Mouse (Mus musculus): Measurements from ENCODE around the gene Ovol3. TPM values are rescaled to one million over a fixed set of nuclear protein-coding genes. Genes with fewer than 3 reads are reported as not detected.

The Ovol3 gene
- polyA plus RNA-seq, 1 experiment from 2014 or later, result not detected

- Histone ChIP-seq H3K9ac (ENCODE audit: low read length) (no peak overlapping the region), H3K4me3 (ENCODE audit: low read length) (no peak overlapping the region), H3K36me3 (ENCODE audit: control insufficient read depth, insufficient read depth, low read length) (no peaks in the 10 kb centered on the region), H3K4me1 (replicated peaks; ENCODE audit: control insufficient read depth, insufficient read depth, low read length) (peaks cover 9% of the 10 kb centered on the region; the same call in 1 of the 2 replicates), H3K27me3 (ENCODE audit: control insufficient read depth, insufficient read depth, low read depth, low read length) (no peaks in the 10 kb centered on the region), H3K27ac (ENCODE audit: low read length) (no peak overlapping the region), H3K4me2 (ENCODE audit: low read depth, low read length) (no peak overlapping the region), H3K9me3 (ENCODE audit: control insufficient read depth, low read length) (no peaks in the 10 kb centered on the region)
- ATAC-seq (ENCODE audit: low read depth), result no peak
- 78% methylated on average over 5 of the region's 5 CpGs for WGBS
Measured at GRCm38 (mm10) chr7:30200200-30200599, 35.3 kb downstream of the Ovol3 start.

GRCm38 (mm10) chr7:30199498-30200139 is 35.9 kb downstream of the Ovol3 start:
- Histone ChIP-seq H3K36me3 (ENCODE audit: control insufficient read depth, insufficient read depth, low read length) (no peaks in the 10 kb centered on the region), H3K27me3 (ENCODE audit: control insufficient read depth, insufficient read depth, low read depth, low read length) (no peaks in the 10 kb centered on the region), H3K9ac (ENCODE audit: low read length) (no peak overlapping the region), H3K9me3 (ENCODE audit: control insufficient read depth, low read length) (no peaks in the 10 kb centered on the region), H3K27ac (ENCODE audit: low read length) (no peak overlapping the region), H3K4me1 (replicated peaks; ENCODE audit: control insufficient read depth, insufficient read depth, low read length) (peaks cover 11% of the 10 kb centered on the region; the same call in 1 of the 2 replicates), H3K4me3 (ENCODE audit: low read length) (no peak overlapping the region), H3K4me2 (ENCODE audit: low read depth, low read length) (no peak overlapping the region)
- ATAC-seq (ENCODE audit: low read depth), result no peak
- WGBS, result 67% methylated on average over 18 of the region's 18 CpGs

GRCm38 (mm10) chr7:30198481-30198971 is 37.0 kb downstream of the Ovol3 start, which contains the start of gene Capns1:
TSS of gene Capns1 (minus strand) at chr7:30198811.
- peak; percentile 18; the same call in 1 of the 2 replicates for ATAC-seq (ENCODE audit: low read depth)
- WGBS, result 6% methylated on average over 8 of the region's 8 CpGs
- Histone ChIP-seq H3K9me3 (ENCODE audit: control insufficient read depth, low read length) (no peaks in the 10 kb centered on the region), H3K27me3 (ENCODE audit: control insufficient read depth, insufficient read depth, low read depth, low read length) (no peaks in the 10 kb centered on the region), H3K36me3 (ENCODE audit: control insufficient read depth, insufficient read depth, low read length) (no peaks in the 10 kb centered on the region), H3K4me2 (ENCODE audit: low read depth, low read length) (peak within 1 kb of the TSS; percentile 15), H3K4me1 (replicated peaks; ENCODE audit: control insufficient read depth, insufficient read depth, low read length) (peaks cover 12% of the 10 kb centered on the region), H3K9ac (ENCODE audit: low read length) (no peak within 1 kb of the TSS), H3K27ac (ENCODE audit: low read length) (no peak within 1 kb of the TSS; the same call in 1 of the 2 replicates), H3K4me3 (ENCODE audit: low read length) (no peak within 1 kb of the TSS)

- no peak overlapping the region for H3K4me2 ChIP-seq (ENCODE audit: low read depth, low read length)
- peaks cover 20% of the 10 kb centered on the region for H3K4me1 ChIP-seq (replicated peaks; ENCODE audit: control insufficient read depth, insufficient read depth, low read length)
- H3K9me3 ChIP-seq (ENCODE audit: control insufficient read depth, low read length), result no peaks in the 10 kb centered on the region
- no peak overlapping the region for H3K9ac ChIP-seq (ENCODE audit: low read length)
- H3K36me3 ChIP-seq (ENCODE audit: control insufficient read depth, insufficient read depth, low read length), result no peaks in the 10 kb centered on the region
- ATAC-seq (ENCODE audit: low read depth), result no peak
- H3K27me3 ChIP-seq (ENCODE audit: control insufficient read depth, insufficient read depth, low read depth, low read length), result no peaks in the 10 kb centered on the region
- 45% methylated on average over 5 of the region's 5 CpGs for WGBS
- no peak overlapping the region for H3K4me3 ChIP-seq (ENCODE audit: low read length)
- H3K27ac ChIP-seq (ENCODE audit: low read length), result no peak overlapping the region
Measured at GRCm38 (mm10) chr7:30197592-30198129, 37.9 kb downstream of the Ovol3 start.

GRCm38 (mm10) chr7:30196171-30196570 is 39.4 kb downstream of the Ovol3 start:
- H3K4me1 ChIP-seq (replicated peaks; ENCODE audit: control insufficient read depth, insufficient read depth, low read length), result peaks cover 20% of the 10 kb centered on the region
- peaks cover 11% of the 10 kb centered on the region; the same call in 1 of the 2 replicates for H3K36me3 ChIP-seq (ENCODE audit: control insufficient read depth, insufficient read depth, low read length)
- no peak overlapping the region for H3K27ac ChIP-seq (ENCODE audit: low read length)
- H3K9ac ChIP-seq (ENCODE audit: low read length), result no peak overlapping the region
- H3K4me2 ChIP-seq (ENCODE audit: low read depth, low read length), result no peak overlapping the region
- H3K27me3 ChIP-seq (ENCODE audit: control insufficient read depth, insufficient read depth, low read depth, low read length), result no peaks in the 10 kb centered on the region
- ATAC-seq (ENCODE audit: low read depth), result no peak
- 63% methylated on average over 6 of the region's 6 CpGs for WGBS
- no peaks in the 10 kb centered on the region for H3K9me3 ChIP-seq (ENCODE audit: control insufficient read depth, low read length)
- H3K4me3 ChIP-seq (ENCODE audit: low read length), result no peak overlapping the region

- Histone ChIP-seq H3K9me3 (ENCODE audit: control insufficient read depth, low read length) (no peaks in the 10 kb centered on the region), H3K27me3 (ENCODE audit: control insufficient read depth, insufficient read depth, low read depth, low read length) (no peaks in the 10 kb centered on the region), H3K9ac (ENCODE audit: low read length) (no peak overlapping the region), H3K4me2 (ENCODE audit: low read depth, low read length) (peak overlapping the region; percentile 66; the same call in 1 of the 2 replicates), H3K27ac (ENCODE audit: low read length) (no peak overlapping the region), H3K36me3 (ENCODE audit: control insufficient read depth, insufficient read depth, low read length) (peaks cover 13% of the 10 kb centered on the region; the same call in 1 of the 2 replicates), H3K4me1 (replicated peaks; ENCODE audit: control insufficient read depth, insufficient read depth, low read length) (peaks cover 20% of the 10 kb centered on the region), H3K4me3 (ENCODE audit: low read length) (no peak overlapping the region)
- no peak for ATAC-seq (ENCODE audit: low read depth)
- 56% methylated on average over 6 of the region's 6 CpGs for WGBS
Measured at GRCm38 (mm10) chr7:30195461-30195860, 40.1 kb downstream of the Ovol3 start.

- H3K36me3 ChIP-seq (ENCODE audit: control insufficient read depth, insufficient read depth, low read length), result peaks cover 15% of the 10 kb centered on the region; the same call in 1 of the 2 replicates
- peak; percentile 94 for ATAC-seq (ENCODE audit: low read depth)
- peak overlapping the region; percentile 78 for H3K4me3 ChIP-seq (ENCODE audit: low read length)
- H3K27ac ChIP-seq (ENCODE audit: low read length), result peak overlapping the region; percentile 90
- peak overlapping the region; percentile 66 for H3K4me2 ChIP-seq (ENCODE audit: low read depth, low read length)
- no peaks in the 10 kb centered on the region for H3K9me3 ChIP-seq (ENCODE audit: control insufficient read depth, low read length)
- H3K9ac ChIP-seq (ENCODE audit: low read length), result peak overlapping the region; percentile 84
- peaks cover 20% of the 10 kb centered on the region for H3K4me1 ChIP-seq (replicated peaks; ENCODE audit: control insufficient read depth, insufficient read depth, low read length)
- under 1% methylated on average over 28 of the region's 28 CpGs for WGBS
- H3K27me3 ChIP-seq (ENCODE audit: control insufficient read depth, insufficient read depth, low read depth, low read length), result no peaks in the 10 kb centered on the region
Measured at GRCm38 (mm10) chr7:30194884-30195283, 40.6 kb downstream of the Ovol3 start.

- Histone ChIP-seq H3K4me1 (replicated peaks; ENCODE audit: control insufficient read depth, insufficient read depth, low read length) (peaks cover 20% of the 10 kb centered on the region), H3K9ac (ENCODE audit: low read length) (peak overlapping the region; percentile 84), H3K36me3 (ENCODE audit: control insufficient read depth, insufficient read depth, low read length) (peaks cover 15% of the 10 kb centered on the region; the same call in 1 of the 2 replicates), H3K27ac (ENCODE audit: low read length) (peak overlapping the region; percentile 90), H3K27me3 (ENCODE audit: control insufficient read depth, insufficient read depth, low read depth, low read length) (no peaks in the 10 kb centered on the region), H3K9me3 (ENCODE audit: control insufficient read depth, low read length) (no peaks in the 10 kb centered on the region), H3K4me3 (ENCODE audit: low read length) (peak overlapping the region; percentile 78), H3K4me2 (ENCODE audit: low read depth, low read length) (peak overlapping the region; percentile 66)
- peak; percentile 30 for ATAC-seq (ENCODE audit: low read depth)
- WGBS, result under 1% methylated on average over 25 of the region's 26 CpGs
Measured at GRCm38 (mm10) chr7:30194101-30194831, 41.3 kb downstream of the Ovol3 start.

- Histone ChIP-seq H3K27ac (ENCODE audit: low read length) (peak overlapping the region; percentile 90), H3K9ac (ENCODE audit: low read length) (peak overlapping the region; percentile 84), H3K27me3 (ENCODE audit: control insufficient read depth, insufficient read depth, low read depth, low read length) (no peaks in the 10 kb centered on the region), H3K4me2 (ENCODE audit: low read depth, low read length) (peak overlapping the region; percentile 66), H3K9me3 (ENCODE audit: control insufficient read depth, low read length) (no peaks in the 10 kb centered on the region), H3K36me3 (ENCODE audit: control insufficient read depth, insufficient read depth, low read length) (peaks cover 21% of the 10 kb centered on the region), H3K4me1 (replicated peaks; ENCODE audit: control insufficient read depth, insufficient read depth, low read length) (peaks cover 20% of the 10 kb centered on the region), H3K4me3 (ENCODE audit: low read length) (peak overlapping the region; percentile 78)
- under 1% methylated on average over 22 of the region's 26 CpGs for WGBS
- peak; percentile 79 for ATAC-seq (ENCODE audit: low read depth)
Measured at GRCm38 (mm10) chr7:30193581-30194100, 41.9 kb downstream of the Ovol3 start.
